Mouse (Mus musculus) small intestine, adult 2 months (tissue): ENCODE measurements at regions not wholly inside any gene's neighbourhood (a gene's known extent, or its start where the extent isn't known, plus 50 kb on each side); places are given as distances from the start of the nearest gene placed in this dataset.

Experiments used
- H3K27ac ChIP-seq: fragments of 200-500 bp; 2 replicates; pipeline ENCODE4 v1.5.1; 2012; ENCODE audit warnings: low read depth, low read length, control low read depth, inconsistent platforms; ENCODE audit not compliant: insufficient read depth
- H3K27me3 ChIP-seq: fragments of 200-500 bp; 2 replicates; pipeline ENCODE4 v1.6.1; 2012; ENCODE audit warnings: mild to moderate bottlenecking, moderate library complexity, low read length, inconsistent platforms; ENCODE audit not compliant: control insufficient read depth, insufficient read depth
- H3K36me3 ChIP-seq: fragments of 200-500 bp; 2 replicates; pipeline ENCODE4 v1.6.1; 2012; ENCODE audit warnings: mild to moderate bottlenecking, low read length, control low read depth, inconsistent platforms; ENCODE audit not compliant: control insufficient read depth, insufficient read depth
- H3K4me1 ChIP-seq: fragments of 200-500 bp; 2 replicates; pipeline ENCODE4 v1.6.1; 2012; ENCODE audit warnings: low read length, inconsistent platforms, mixed read lengths; ENCODE audit not compliant: control insufficient read depth, insufficient read depth, insufficient read length
- H3K4me3 ChIP-seq: fragments of 200-500 bp; 2 replicates; pipeline ENCODE4 v1.5.1; 2012; ENCODE audit warnings: low read depth, mild to moderate bottlenecking, control low read depth, inconsistent platforms, low read length, moderate library complexity
- CTCF ChIP-seq: fragments of 200-500 bp; IDR thresholded peaks from 2 replicates; pipeline ENCODE4 v1.5.1; 2012; ENCODE audit warnings: low read depth, mild to moderate bottlenecking, control low read depth, inconsistent platforms, low read length, moderate library complexity, mixed read lengths; ENCODE audit not compliant: insufficient replicate concordance, insufficient read length; ENCODE audit errors: extremely low read depth
- POLR2A ChIP-seq: fragments of 200-500 bp; IDR thresholded peaks from 2 replicates; pipeline ENCODE4 v1.6.1; 2012; ENCODE audit warnings: low read depth, mild to moderate bottlenecking, control low read depth, inconsistent platforms, low read length, moderate library complexity
- WGBS: fragments of 180-500 bp; shearing (Covaris S2); methylation state at CpG from one replicate; pipeline ENCODE4 v1.1.7; 2018; 5-methylcytosine and 5-hydroxymethylcytosine counted together

GRCm38 (mm10) chr8:91854369-91854768, 52.5 kb upstream of the Irx3 start:
- WGBS = 77% methylated on average over 4 of the region's 4 CpGs
- H3K4me3 ChIP-seq = no peak overlapping the region
- TF ChIP-seq CTCF (no peak), POLR2A (no peak)

DNA sequence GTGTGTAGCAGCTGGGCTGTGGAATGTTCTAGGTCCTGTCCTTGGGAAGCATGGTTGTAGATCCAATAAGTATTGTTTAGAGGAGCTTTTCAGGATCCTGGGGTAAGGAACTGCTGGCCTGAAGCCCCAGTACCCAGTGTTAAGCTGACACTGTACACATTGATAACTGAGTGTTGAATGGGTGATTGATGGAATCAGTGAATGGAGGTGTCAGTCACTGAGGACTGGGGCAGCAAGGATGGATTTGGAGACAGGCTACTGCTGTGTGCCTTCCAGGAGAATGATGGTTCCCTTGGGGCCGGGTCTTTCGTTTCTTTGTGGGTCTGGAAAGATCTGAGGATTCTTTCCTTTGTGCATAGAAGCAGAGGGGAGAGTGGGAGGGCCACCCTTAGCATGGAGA, 51.9 kb upstream of the Irx3 start:
- H3K4me1 ChIP-seq = peaks cover 9% of the 10 kb centered on the region
- WGBS = 68% methylated on average over 2 of the region's 2 CpGs
- no peak overlapping the region for H3K27ac ChIP-seq
- H3K4me3 ChIP-seq = no peak overlapping the region
- no peaks in the 10 kb centered on the region for H3K27me3 ChIP-seq
- no peaks in the 10 kb centered on the region for H3K36me3 ChIP-seq
- TF ChIP-seq CTCF (no peak), POLR2A (no peak)

More at GRCm38 (mm10) chr8:91854369-91854768, 52.5 kb upstream of the Irx3 start:
- H3K27me3 ChIP-seq = no peaks in the 10 kb centered on the region
- H3K4me1 ChIP-seq = peaks cover 9% of the 10 kb centered on the region
- H3K27ac ChIP-seq = no peak overlapping the region
- H3K36me3 ChIP-seq = no peaks in the 10 kb centered on the region

GRCm38 (mm10) chr8:91853336-91853735, 51.5 kb upstream of the Irx3 start:
- H3K4me1 ChIP-seq = peaks cover 12% of the 10 kb centered on the region
- WGBS = 73% methylated on average over 4 of the region's 4 CpGs
- no peak overlapping the region for H3K27ac ChIP-seq
- no peak overlapping the region for H3K4me3 ChIP-seq
- H3K36me3 ChIP-seq = no peaks in the 10 kb centered on the region
- TF ChIP-seq POLR2A = no peak
- no peak for TF ChIP-seq CTCF
- no peaks in the 10 kb centered on the region for H3K27me3 ChIP-seq
